Mouse (Mus musculus) forebrain, embryonic 15.5 days (tissue): ENCODE data around the gene Ndufaf7. TPM values are rescaled to one million over a fixed set of nuclear protein-coding genes. Genes with fewer than 3 reads are reported as not detected.

Experiments used
- ATAC-seq: fragments of 200-750 bp; cut with Nextera tagmentation; replicated peaks from 2 replicates; pipeline ENCODE4 v1.8.0; 2017; ENCODE audit warnings: mild to moderate bottlenecking, moderate TSS enrichment, moderate library complexity
- H3K27ac ChIP-seq: fragments of 300-500 bp; sonication (generic); replicated peaks from 2 replicates; pipeline ENCODE4 v1.5.1; 2015; ENCODE audit warnings: mild to moderate bottlenecking, inconsistent platforms
- H3K27me3 ChIP-seq: fragments of 300-500 bp; sonication (generic); 2 replicates; pipeline ENCODE4 v1.6.1; 2015; ENCODE audit warnings: inconsistent platforms
- H3K36me3 ChIP-seq: fragments of 300-500 bp; sonication (generic); 2 replicates; pipeline ENCODE4 v1.6.1; 2015; ENCODE audit warnings: mild to moderate bottlenecking, inconsistent platforms
- H3K4me1 ChIP-seq: fragments of 300-500 bp; sonication (generic); 2 replicates; pipeline ENCODE4 v1.6.1; 2015; ENCODE audit warnings: inconsistent platforms
- H3K4me2 ChIP-seq: fragments of 300-500 bp; sonication (generic); replicated peaks from 2 replicates; pipeline ENCODE4 v1.6.1; 2015; ENCODE audit warnings: mild to moderate bottlenecking, inconsistent platforms
- H3K4me3 ChIP-seq: fragments of 300-500 bp; sonication (generic); 2 replicates; pipeline ENCODE4 v1.5.1; 2015; ENCODE audit warnings: mild to moderate bottlenecking, inconsistent platforms
- H3K9ac ChIP-seq: fragments of 300-500 bp; sonication (generic); replicated peaks from 2 replicates; pipeline ENCODE4 v1.6.1; 2015; ENCODE audit warnings: mild to moderate bottlenecking, inconsistent platforms
- H3K9me3 ChIP-seq: fragments of 300-500 bp; sonication (generic); 2 replicates; pipeline ENCODE4 v1.6.1; 2016; ENCODE audit warnings: inconsistent platforms
- WGBS: fragments of 180-500 bp; shearing (Covaris S2); methylation state at CpG from one replicate; pipeline ENCODE4 v1.1.7; 2015; ENCODE audit warnings: mixed read lengths; 5-methylcytosine and 5-hydroxymethylcytosine counted together
- polyA plus RNA-seq: library from polyadenylated mRNA; unstranded; fragments of >200 nt; fragmentation: Nextera tagmentation; extraction: Ambion mirVana; gene quantifications from 2 replicates; pipeline ENCODE4 v1.2.1, GENCODE M21; 2015

Gene Ndufaf7
- polyA plus RNA-seq, 1 experiment from 2014 or later: 65.6 TPM

GRCm38 (mm10) chr17:78916369-78916813 lies 20.5 kb upstream of the Ndufaf7 start, which contains the start of gene Cebpzos:
Gene Cebpzos, plus strand, starts transcription at chr17:78916500.
- under 1% methylated on average over 37 of the region's 37 CpGs for WGBS

GRCm38 (mm10) chr17:78916899-78917298 lies 20.0 kb upstream of the Ndufaf7 start:
- H3K27ac ChIP-seq: peak overlapping the region; percentile 83
- peak overlapping the region; percentile 85 for H3K4me2 ChIP-seq
- no peaks in the 10 kb centered on the region for H3K27me3 ChIP-seq
- peaks cover 31% of the 10 kb centered on the region for H3K36me3 ChIP-seq
- H3K9ac ChIP-seq: peak overlapping the region; percentile 89
- no peaks in the 10 kb centered on the region for H3K9me3 ChIP-seq
- no peak for ATAC-seq
- WGBS: 3% methylated on average over 11 of the region's 11 CpGs
- peak overlapping the region; percentile 79 for H3K4me3 ChIP-seq
- peaks cover 18% of the 10 kb centered on the region for H3K4me1 ChIP-seq

More at GRCm38 (mm10) chr17:78916369-78916813, 20.5 kb upstream of the Ndufaf7 start, which contains the start of gene Cebpzos:
- H3K27ac ChIP-seq: peak within 1 kb of the TSS; percentile 83
- no peaks in the 10 kb centered on the region for H3K9me3 ChIP-seq
- peaks cover 26% of the 10 kb centered on the region for H3K36me3 ChIP-seq
- H3K4me1 ChIP-seq: peaks cover 18% of the 10 kb centered on the region
- peak; percentile 93 for ATAC-seq
- peak within 1 kb of the TSS; percentile 89 for H3K9ac ChIP-seq
- H3K4me2 ChIP-seq: peak within 1 kb of the TSS; percentile 85
- H3K4me3 ChIP-seq: peak within 1 kb of the TSS; percentile 79
- H3K27me3 ChIP-seq: no peaks in the 10 kb centered on the region

GRCm38 (mm10) chr17:78917696-78918095 lies 19.2 kb upstream of the Ndufaf7 start:
- H3K9me3 ChIP-seq: no peaks in the 10 kb centered on the region
- no peak overlapping the region for H3K27ac ChIP-seq
- 46% methylated on average over 6 of the region's 6 CpGs for WGBS
- ATAC-seq: no peak
- 0 out of 2 replicates have a peak overlapping the region, but pooled peaks have one; percentile 79 for H3K4me3 ChIP-seq
- peak overlapping the region; percentile 85 for H3K4me2 ChIP-seq
- H3K9ac ChIP-seq: peak overlapping the region; percentile 89; the same call in 1 of the 2 replicates
- H3K36me3 ChIP-seq: peaks cover 38% of the 10 kb centered on the region
- H3K4me1 ChIP-seq: peaks cover 18% of the 10 kb centered on the region
- H3K27me3 ChIP-seq: no peaks in the 10 kb centered on the region

DNA sequence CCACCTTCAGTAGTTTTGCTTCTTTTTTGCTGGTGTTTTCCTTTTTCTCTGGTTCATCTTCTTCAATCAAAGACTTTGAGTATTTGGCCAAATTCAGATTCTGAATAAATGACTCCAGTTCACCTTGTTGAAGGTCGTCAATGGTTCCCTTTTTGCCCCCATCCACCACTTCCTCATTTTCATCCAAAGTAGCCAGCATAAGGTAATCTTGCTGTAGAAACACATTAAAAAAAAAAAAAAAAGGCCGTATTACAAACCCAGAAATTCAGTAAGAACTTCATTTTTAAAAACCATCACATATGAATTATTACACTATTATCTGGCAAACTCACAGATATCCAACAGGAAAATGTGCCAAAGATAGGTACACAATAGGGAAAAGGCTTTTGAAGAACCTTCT lies 1.1 kb upstream of the Ndufaf7 start:
- peaks cover 39% of the 10 kb centered on the region for H3K4me1 ChIP-seq
- 92% methylated on average over 2 of the region's 2 CpGs for WGBS
- H3K9ac ChIP-seq: peak overlapping the region; percentile 79; the same call in 1 of the 2 replicates
- peak overlapping the region; percentile 59 for H3K4me2 ChIP-seq
- peak overlapping the region; percentile 87 for H3K4me3 ChIP-seq
- H3K36me3 ChIP-seq: peaks cover 44% of the 10 kb centered on the region
- no peaks in the 10 kb centered on the region for H3K27me3 ChIP-seq
- H3K9me3 ChIP-seq: no peaks in the 10 kb centered on the region
- no peak for ATAC-seq
- no peak overlapping the region for H3K27ac ChIP-seq

- peak overlapping the region; percentile 65 for H3K9ac ChIP-seq
- H3K4me3 ChIP-seq: peak overlapping the region; percentile 87
- H3K4me1 ChIP-seq: peaks cover 39% of the 10 kb centered on the region
- peak overlapping the region; percentile 59 for H3K4me2 ChIP-seq
- WGBS: 6% methylated on average over 26 of the region's 26 CpGs
- no peaks in the 10 kb centered on the region for H3K27me3 ChIP-seq
- no peaks in the 10 kb centered on the region for H3K9me3 ChIP-seq
- peak; percentile 41 for ATAC-seq
- peaks cover 36% of the 10 kb centered on the region for H3K36me3 ChIP-seq
- peak overlapping the region; percentile 72 for H3K27ac ChIP-seq
Observed at GRCm38 (mm10) chr17:78937229-78937853, 405 bp downstream of the Ndufaf7 start.

GRCm38 (mm10) chr17:78938927-78939326 lies 2.0 kb downstream of the Ndufaf7 start:
- H3K4me2 ChIP-seq: no peak overlapping the region
- H3K4me1 ChIP-seq: peaks cover 27% of the 10 kb centered on the region
- no peak for ATAC-seq

DNA sequence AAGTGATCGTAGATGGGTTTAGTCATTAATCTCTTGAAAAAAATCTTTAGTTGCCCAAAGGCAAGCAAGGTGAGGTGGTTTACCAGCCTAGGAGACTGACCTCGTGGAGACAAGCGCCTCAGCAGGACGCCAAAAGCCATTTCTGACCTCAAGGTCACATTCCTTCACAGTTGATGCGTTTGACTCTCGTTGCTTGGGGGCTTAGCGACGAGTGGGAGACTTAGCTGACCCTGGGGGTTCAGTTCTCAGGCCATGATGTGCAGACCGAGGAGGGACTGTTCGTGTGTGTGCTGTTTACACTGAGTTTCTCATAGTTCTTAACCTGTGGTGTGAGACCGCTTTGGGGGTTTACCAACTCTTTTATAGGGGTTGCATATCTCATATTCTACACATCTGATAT lies 5.6 kb downstream of the Ndufaf7 start:
- Histone ChIP-seq H3K36me3 (peaks cover 50% of the 10 kb centered on the region), H3K27ac (no peak overlapping the region), H3K4me1 (peaks cover 6% of the 10 kb centered on the region), H3K9ac (no peak overlapping the region), H3K9me3 (no peaks in the 10 kb centered on the region), H3K4me2 (no peak overlapping the region), H3K4me3 (no peak overlapping the region), H3K27me3 (no peaks in the 10 kb centered on the region)
- no peak for ATAC-seq
- WGBS: 74% methylated on average over 11 of the region's 11 CpGs

More at GRCm38 (mm10) chr17:78938927-78939326, 2.0 kb downstream of the Ndufaf7 start:
- Histone ChIP-seq H3K9me3 (no peaks in the 10 kb centered on the region), H3K9ac (no peak overlapping the region), H3K27me3 (no peaks in the 10 kb centered on the region), H3K27ac (no peak overlapping the region), H3K4me3 (no peak overlapping the region), H3K36me3 (peaks cover 40% of the 10 kb centered on the region)
- 89% methylated on average over 4 of the region's 4 CpGs for WGBS

DNA sequence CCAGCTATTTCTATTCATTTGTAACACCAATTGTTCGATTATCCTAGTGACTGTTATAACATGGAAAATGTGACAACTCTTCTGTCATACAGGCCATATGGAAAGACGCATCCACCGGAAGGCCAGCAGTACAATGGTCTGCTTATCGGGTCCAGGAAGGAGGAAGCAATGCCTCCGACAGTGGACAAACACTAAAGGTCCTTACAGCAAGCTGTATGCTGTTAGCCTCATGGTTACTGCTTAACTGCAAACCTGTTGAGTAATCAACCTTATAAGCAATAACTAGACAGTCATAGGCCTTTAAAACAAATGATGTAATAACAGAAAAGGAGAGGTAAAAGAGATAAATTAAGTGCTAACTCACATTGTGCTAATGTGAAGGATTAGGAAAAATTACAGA lies 14.3 kb downstream of the Ndufaf7 start:
- H3K4me1 ChIP-seq: no peaks in the 10 kb centered on the region
- H3K9me3 ChIP-seq: no peaks in the 10 kb centered on the region
- no peaks in the 10 kb centered on the region for H3K27me3 ChIP-seq
- WGBS: 96% methylated on average over 5 of the region's 5 CpGs
- no peak overlapping the region for H3K9ac ChIP-seq
- H3K36me3 ChIP-seq: peaks cover 71% of the 10 kb centered on the region
- no peak for ATAC-seq
- no peak overlapping the region for H3K4me3 ChIP-seq
- no peak overlapping the region for H3K4me2 ChIP-seq
- no peak overlapping the region for H3K27ac ChIP-seq

GRCm38 (mm10) chr17:78952070-78952469 lies 15.1 kb downstream of the Ndufaf7 start:
- ATAC-seq: no peak
- Histone ChIP-seq H3K36me3 (peaks cover 70% of the 10 kb centered on the region), H3K9me3 (no peaks in the 10 kb centered on the region), H3K9ac (no peak overlapping the region), H3K4me2 (no peak overlapping the region), H3K27ac (no peak overlapping the region), H3K4me1 (no peaks in the 10 kb centered on the region), H3K27me3 (no peaks in the 10 kb centered on the region), H3K4me3 (no peak overlapping the region)
- WGBS: 90% methylated on average over 5 of the region's 5 CpGs

GRCm38 (mm10) chr17:78953240-78953639 lies 16.3 kb downstream of the Ndufaf7 start:
- no peak overlapping the region for H3K4me3 ChIP-seq
- no peaks in the 10 kb centered on the region for H3K27me3 ChIP-seq
- no peaks in the 10 kb centered on the region for H3K9me3 ChIP-seq
- ATAC-seq: no peak
- WGBS: 94% methylated on average over 8 of the region's 8 CpGs
- H3K4me2 ChIP-seq: no peak overlapping the region
- peaks cover 68% of the 10 kb centered on the region for H3K36me3 ChIP-seq
- no peaks in the 10 kb centered on the region for H3K4me1 ChIP-seq
- H3K9ac ChIP-seq: no peak overlapping the region
- H3K27ac ChIP-seq: no peak overlapping the region

- no peak overlapping the region for H3K27ac ChIP-seq
- no peak overlapping the region for H3K9ac ChIP-seq
- H3K4me3 ChIP-seq: no peak overlapping the region
- no peaks in the 10 kb centered on the region for H3K9me3 ChIP-seq
- 86% methylated on average over 6 of the region's 6 CpGs for WGBS
- ATAC-seq: no peak
- peaks cover 61% of the 10 kb centered on the region for H3K36me3 ChIP-seq
- no peaks in the 10 kb centered on the region for H3K4me1 ChIP-seq
- no peak overlapping the region for H3K4me2 ChIP-seq
- no peaks in the 10 kb centered on the region for H3K27me3 ChIP-seq
Observed at GRCm38 (mm10) chr17:78959473-78959872, 22.5 kb downstream of the Ndufaf7 start.

DNA sequence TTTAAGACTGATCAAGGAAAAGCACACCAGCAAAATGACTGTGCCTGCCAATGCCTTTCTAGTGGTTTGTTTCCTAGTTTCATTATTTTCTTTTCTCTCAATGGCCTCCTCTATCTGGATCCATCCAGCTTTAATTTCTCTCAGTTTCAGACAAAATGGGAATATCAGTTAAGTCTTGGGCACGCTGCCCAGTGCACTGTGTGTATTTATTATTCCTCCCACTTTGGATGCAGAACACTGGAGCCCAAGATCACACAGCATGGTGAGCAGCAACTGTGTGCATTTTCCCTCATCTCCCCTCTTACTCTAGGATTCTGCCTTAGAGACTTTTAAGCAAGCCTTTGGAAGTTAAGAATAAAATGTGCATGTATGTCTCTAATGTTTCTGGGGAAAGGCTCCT lies 27.5 kb downstream of the Ndufaf7 start:
- H3K27me3 ChIP-seq: no peaks in the 10 kb centered on the region
- 0 out of 2 replicates have a peak, but pooled peaks have one; percentile 51 for ATAC-seq
- H3K27ac ChIP-seq: no peak overlapping the region
- 76% methylated on average over 1 of the region's 1 CpGs for WGBS
- H3K9me3 ChIP-seq: no peaks in the 10 kb centered on the region
- H3K4me3 ChIP-seq: no peak overlapping the region
- H3K4me1 ChIP-seq: no peaks in the 10 kb centered on the region
- H3K36me3 ChIP-seq: peaks cover 32% of the 10 kb centered on the region
- H3K9ac ChIP-seq: no peak overlapping the region
- no peak overlapping the region for H3K4me2 ChIP-seq
